Mouse (Mus musculus): ENCODE measurements around the gene Mecom.
"Not testable (repeated sequence)": the region's sequence is repeated elsewhere in the genome, so short reads cannot be mapped to it uniquely, and the experiment has no call there.

Mecom gene

DNA sequence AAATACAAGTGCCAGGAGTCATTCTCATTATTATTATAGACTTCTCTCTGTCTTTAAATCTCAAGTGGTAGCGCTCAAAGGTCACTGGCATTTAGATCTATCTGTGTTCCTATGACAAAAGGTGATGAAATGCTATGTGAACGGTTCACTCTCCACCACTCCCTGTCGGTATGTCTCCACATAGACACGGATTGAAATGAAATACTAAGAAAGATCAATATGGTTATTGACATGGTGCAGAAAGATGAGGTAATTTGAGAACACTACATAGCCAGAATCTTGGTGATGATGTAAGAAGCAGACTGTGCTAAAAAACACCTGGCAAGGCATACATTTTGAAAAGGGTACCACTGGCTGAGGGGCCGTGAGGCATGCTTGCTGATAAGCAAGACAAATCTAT, 294.1 kb downstream of the Mecom start:
- no peak for DNase-seq (ENCODE audit: low read depth, low spot score)

GRCm38 (mm10) chr3:30248656-30249384, 299.0 kb downstream of the Mecom start:
- DNase-seq (ENCODE audit: low read depth, low spot score), result no peak

DNA sequence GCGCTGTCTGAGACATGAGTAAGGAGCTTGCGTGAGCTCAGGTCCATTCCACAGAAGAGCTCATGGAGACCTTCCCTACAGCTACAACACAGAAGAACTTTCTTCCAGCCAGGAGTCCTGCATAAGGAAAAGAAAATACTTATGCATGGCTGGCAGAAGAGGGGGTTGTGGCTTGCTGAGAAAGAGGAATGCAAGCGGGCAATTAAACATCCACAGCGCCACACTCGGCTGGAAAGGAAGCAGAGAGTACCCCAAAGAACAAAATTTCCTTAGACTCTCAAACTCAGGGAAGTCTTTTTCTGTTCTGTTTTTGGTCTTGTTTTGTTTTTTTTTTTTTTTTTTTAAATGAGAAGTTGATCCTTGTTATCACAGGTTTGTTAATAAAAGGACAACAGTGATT, 300.6 kb downstream of the Mecom start:
- DNase-seq (ENCODE audit: low read depth, low spot score), result no peak

DNA sequence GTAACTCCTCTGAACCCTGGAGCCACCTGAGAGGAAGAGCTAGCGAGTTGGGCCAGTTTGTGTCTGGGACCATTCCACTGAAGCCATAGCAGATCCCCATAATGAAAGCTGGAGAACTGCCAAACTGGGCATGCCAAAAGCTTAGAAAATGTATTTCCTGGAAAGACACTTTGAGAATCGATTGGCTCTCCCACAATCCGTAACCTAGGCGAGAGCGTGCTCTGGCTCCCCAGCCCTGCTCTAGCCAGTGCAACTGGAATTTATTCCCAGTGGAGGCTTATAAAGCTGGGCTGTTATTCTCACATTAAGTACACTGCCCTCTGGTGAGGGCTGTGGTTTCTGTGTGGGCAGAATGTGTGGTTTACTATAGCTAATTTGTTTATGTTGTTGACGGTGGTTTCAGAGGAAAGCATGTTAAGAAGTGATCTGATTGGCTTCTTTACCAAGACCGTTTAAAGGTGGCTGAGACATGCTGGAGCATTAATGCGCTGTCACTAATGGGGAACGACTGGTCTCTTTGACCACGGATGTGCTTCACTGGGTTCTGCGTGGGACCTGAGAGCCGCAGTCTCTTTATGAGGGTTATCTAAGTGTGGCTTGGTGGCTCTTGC, 301.3 kb downstream of the Mecom start:
- DNase-seq (ENCODE audit: low read depth, low spot score), result no peak

DNA sequence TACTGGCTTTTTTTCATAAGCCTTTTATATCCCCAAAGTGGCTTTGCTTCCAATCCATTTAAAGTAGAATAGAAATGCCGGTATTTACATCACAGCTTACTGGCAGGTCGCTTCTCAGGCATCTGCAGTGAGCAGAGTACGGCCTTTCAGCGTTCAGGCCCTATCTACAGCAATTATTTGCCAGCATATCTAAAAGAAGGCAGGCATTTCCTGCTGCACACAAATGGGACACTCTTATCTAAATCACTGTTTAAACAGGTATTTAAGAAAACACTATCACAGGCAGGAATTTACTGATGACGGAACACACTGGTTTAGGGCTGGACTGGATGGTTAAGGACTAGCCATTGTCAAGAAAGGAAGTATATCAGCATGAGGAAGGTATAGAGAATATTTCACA, 301.9 kb downstream of the Mecom start:
- no peak for DNase-seq (ENCODE audit: low read depth, low spot score)

- no peak for DNase-seq (ENCODE audit: low read depth, low spot score)
Observed at GRCm38 (mm10) chr3:30244401-30244871, 303.4 kb downstream of the Mecom start.

- DNase-seq (ENCODE audit: low read depth, low spot score), result no peak
Observed at GRCm38 (mm10) chr3:30243776-30244275, 304.0 kb downstream of the Mecom start.

- no peak for DNase-seq (ENCODE audit: low read depth, low spot score)
Observed at GRCm38 (mm10) chr3:30239416-30239815, 308.4 kb downstream of the Mecom start.

GRCm38 (mm10) chr3:30237493-30237892, 310.3 kb downstream of the Mecom start:
- DNase-seq (ENCODE audit: low read depth, low spot score), result no peak

DNA sequence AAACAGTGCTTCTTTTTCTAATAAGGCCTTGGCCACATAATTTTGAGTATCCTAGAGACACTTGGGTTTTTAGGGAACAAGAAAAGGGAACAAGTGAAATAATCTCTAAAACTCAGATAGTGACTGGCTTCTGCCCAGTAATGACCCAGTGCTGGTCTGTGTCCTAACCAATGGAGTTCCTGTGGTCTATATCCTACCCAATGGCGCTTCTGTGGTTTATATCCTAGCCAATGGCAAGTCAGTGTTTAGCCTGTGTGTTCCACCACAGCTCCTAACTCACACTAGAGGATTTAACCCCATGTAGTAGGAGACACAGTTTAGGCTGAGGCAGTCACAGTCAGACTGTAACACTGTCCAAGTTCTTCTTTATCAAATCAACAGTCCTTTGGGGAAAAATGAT, 313.8 kb downstream of the Mecom start:
- DNase-seq (ENCODE audit: low read depth, low spot score), result no peak

GRCm38 (mm10) chr3:30227964-30228670, 319.7 kb downstream of the Mecom start:
- DNase-seq (ENCODE audit: low read depth, low spot score), result peak; percentile 12

DNA sequence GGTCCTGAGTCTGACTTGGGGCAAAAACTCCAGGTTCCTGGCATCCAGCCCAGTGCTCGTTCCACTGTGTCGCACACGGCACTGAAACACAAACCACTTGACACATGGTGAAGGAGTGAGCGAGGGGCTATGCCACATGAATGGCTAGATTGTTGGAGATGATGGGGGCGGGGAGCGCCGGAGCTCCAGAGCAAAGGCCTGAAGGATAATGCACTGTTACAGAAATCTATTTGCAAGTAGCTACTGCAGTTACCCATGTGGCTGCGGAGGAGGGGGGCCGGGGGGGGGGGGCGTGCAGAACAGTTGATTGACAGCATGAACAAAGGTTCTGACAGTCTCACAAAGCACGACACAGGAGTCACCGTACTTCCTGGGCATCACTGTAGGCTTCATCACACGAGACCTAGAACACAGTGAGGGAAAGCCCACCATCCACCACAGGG, 320.9 kb downstream of the Mecom start:
- DNase-seq (ENCODE audit: low read depth, low spot score), result no peak

GRCm38 (mm10) chr3:30225200-30225599, 322.6 kb downstream of the Mecom start:
- DNase-seq (ENCODE audit: low read depth, low spot score), result not testable (repeated sequence)

GRCm38 (mm10) chr3:30220701-30221412, 327.0 kb downstream of the Mecom start:
- DNase-seq (ENCODE audit: low read depth, low spot score), result no peak

GRCm38 (mm10) chr3:30219891-30220290, 327.9 kb downstream of the Mecom start:
- DNase-seq (ENCODE audit: low read depth, low spot score), result no peak

DNA sequence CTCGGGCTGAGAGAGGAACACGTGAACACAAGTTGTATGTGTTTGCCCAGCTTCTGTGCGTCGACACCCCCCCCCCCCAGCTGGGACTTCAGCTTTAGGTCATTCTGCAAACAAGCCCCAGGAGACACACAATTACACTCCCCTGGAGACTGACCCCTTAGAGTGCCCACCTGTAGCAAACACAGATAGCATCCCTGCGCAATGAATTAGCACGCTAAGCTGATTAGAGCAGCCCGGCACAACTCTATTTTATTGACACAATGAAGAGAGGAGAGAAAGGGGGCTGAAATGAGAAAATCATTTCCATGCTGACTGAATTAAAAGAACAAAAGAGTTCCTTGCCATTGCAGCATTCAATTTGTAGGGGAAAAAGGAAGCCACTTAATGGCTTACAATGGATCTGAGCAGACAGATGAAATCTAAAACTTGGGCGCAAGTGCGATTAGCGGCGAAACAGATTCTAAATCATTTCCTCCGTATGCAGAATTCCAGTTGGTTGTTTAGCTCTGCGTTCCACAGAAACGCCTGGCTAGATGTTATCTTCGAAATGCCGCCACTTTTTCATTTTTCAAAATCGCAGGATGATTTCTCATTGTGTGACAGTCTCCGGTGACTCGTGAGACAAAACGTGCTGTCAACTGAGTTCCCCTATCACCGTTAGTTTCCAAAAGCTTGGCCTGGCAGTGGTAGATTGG, 328.5 kb downstream of the Mecom start:
- DNase-seq (ENCODE audit: low read depth, low spot score), result no peak

GRCm38 (mm10) chr3:30214607-30215006, 333.2 kb downstream of the Mecom start:
- no peak for DNase-seq (ENCODE audit: low read depth, low spot score)

GRCm38 (mm10) chr3:30213540-30214170, 334.2 kb downstream of the Mecom start:
- no peak for DNase-seq (ENCODE audit: low read depth, low spot score)

- DNase-seq (ENCODE audit: low read depth, low spot score), result no peak
Observed at GRCm38 (mm10) chr3:30212802-30213201, 335.0 kb downstream of the Mecom start.

DNA sequence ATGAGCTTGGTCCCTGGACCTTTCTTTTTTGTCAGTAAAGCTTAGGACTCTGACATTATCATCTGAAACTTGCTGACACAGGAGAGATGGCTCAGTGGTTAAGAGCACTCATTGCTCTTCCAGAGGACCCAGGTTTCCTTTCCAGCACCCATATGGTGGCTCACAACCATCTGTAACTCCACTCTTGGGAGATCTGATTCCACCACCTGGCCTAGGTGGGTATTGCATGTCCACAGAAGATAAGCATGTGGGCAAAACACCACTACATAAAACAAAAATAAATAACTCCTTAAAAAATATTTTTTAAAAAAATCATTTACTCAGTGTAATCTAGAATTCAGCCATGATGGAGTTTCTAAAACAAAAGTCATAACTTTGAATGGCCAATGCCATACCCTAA, 338.7 kb downstream of the Mecom start:
- DNase-seq (ENCODE audit: low read depth, low spot score), result peak; percentile 20

GRCm38 (mm10) chr3:30207886-30208285, 339.9 kb downstream of the Mecom start:
- DNase-seq (ENCODE audit: low read depth, low spot score), result no peak
